Mouse (Mus musculus) midbrain, postnatal 0 days (tissue): Measurements from ENCODE around the gene Naa35. TPM values are rescaled to one million over a fixed set of nuclear protein-coding genes. Genes with fewer than 3 reads are reported as not detected.
A peak's percentile ranks its signal among the peaks of the same experiment; 100 is the strongest.

Experiments
- ATAC-seq: fragments of 200-750 bp; cut with Nextera tagmentation; 2 replicates; pipeline ENCODE4 v1.8.0; 2017; ENCODE audit warnings: moderate number of reproducible peaks, mild to moderate bottlenecking, moderate TSS enrichment, moderate library complexity; ENCODE audit not compliant: low FRiP score
- DNase-seq: peaks from one replicate; pipeline ENCODE4 v3.0.0-alpha.2; 2015; ENCODE audit warnings: low spot score
- H3K27ac ChIP-seq: fragments of 300-500 bp; sonication (generic); 2 replicates; pipeline ENCODE4 v1.5.1; 2014; ENCODE audit warnings: low read depth, mild to moderate bottlenecking, low read length, mixed read lengths
- H3K27me3 ChIP-seq: fragments of 300-500 bp; sonication (generic); 2 replicates; pipeline ENCODE4 v1.6.1; 2014; ENCODE audit warnings: low read length, control low read depth, mixed read lengths; ENCODE audit not compliant: insufficient read depth
- H3K36me3 ChIP-seq: fragments of 300-500 bp; sonication (generic); 2 replicates; pipeline ENCODE4 v1.6.1; 2014; ENCODE audit warnings: low read length, control low read depth, mixed read lengths; ENCODE audit not compliant: insufficient read depth
- H3K4me1 ChIP-seq: fragments of 300-500 bp; sonication (generic); 2 replicates; pipeline ENCODE4 v1.6.1; 2014; ENCODE audit warnings: mild to moderate bottlenecking, control low read depth, antibody characterized with exemption, low read length, mixed read lengths; ENCODE audit not compliant: insufficient read depth
- H3K4me2 ChIP-seq: fragments of 300-500 bp; sonication (generic); 2 replicates; pipeline ENCODE4 v1.6.1; 2014; ENCODE audit warnings: low read depth, mild to moderate bottlenecking, low read length, mixed read lengths; ENCODE audit not compliant: poor library complexity, severe bottlenecking
- H3K4me3 ChIP-seq: fragments of 300-500 bp; sonication (generic); 2 replicates; pipeline ENCODE4 v1.5.1; 2014; ENCODE audit warnings: low read depth, mild to moderate bottlenecking, low read length, moderate library complexity
- H3K9ac ChIP-seq: fragments of 300-500 bp; sonication (generic); replicated peaks from 2 replicates; pipeline ENCODE4 v1.6.1; 2014; ENCODE audit warnings: mild to moderate bottlenecking, low read length, moderate library complexity, mixed read lengths; ENCODE audit not compliant: poor library complexity, severe bottlenecking
- H3K9me3 ChIP-seq: fragments of 300-500 bp; sonication (generic); 2 replicates; pipeline ENCODE4 v1.6.1; 2016; ENCODE audit warnings: low read length, control low read depth
- CTCF ChIP-seq: IDR thresholded peaks from 2 replicates; pipeline ENCODE4 v1.5.1; 2016; ENCODE audit warnings: antibody characterized with exemption, mild to moderate bottlenecking
- WGBS: fragments of 180-500 bp; shearing (Covaris S2); extraction: QIAGEN DNeasy Blood & Tissue Kit; methylation state at CpG from one replicate; pipeline ENCODE4 v1.1.7; 2014; 5-methylcytosine and 5-hydroxymethylcytosine counted together
- polyA plus RNA-seq: library from polyadenylated mRNA; unstranded; fragments of >200 nt; fragmentation: Nextera tagmentation; extraction: Ambion mirVana; gene quantifications from 2 replicates; pipeline ENCODE4 v1.2.1, GENCODE M21; 2015
- total RNA-seq: library from RNA; depleted of rRNA; stranded (reverse); fragments of >200 nt; gene quantifications from 2 replicates; pipeline ENCODE4 v1.2.3, GENCODE M21; 2014; rRNA removed

Gene Naa35
- total RNA-seq (47.2 and 72.9 TPM in 2 replicates), polyA plus RNA-seq (109 and 117 TPM in 2 replicates)

GRCm38 (mm10) chr13:59584947-59585647 is at the start of gene Naa35, which contains the start of gene Agtpbp1:
Naa35 (plus strand) TSS chr13:59585259.
Agtpbp1 (minus strand) TSS chr13:59585227.
- WGBS = under 1% methylated on average over 59 of the region's 83 CpGs
- peak; percentile 99 for DNase-seq
- H3K9me3 ChIP-seq = no peaks in the 10 kb centered on the region

GRCm38 (mm10) chr13:59535746-59536145 is 49.3 kb upstream of the Naa35 start:
- no peak overlapping the region for H3K9ac ChIP-seq
- no peaks in the 10 kb centered on the region for H3K9me3 ChIP-seq
- no peak overlapping the region for H3K4me2 ChIP-seq
- H3K4me1 ChIP-seq = no peaks in the 10 kb centered on the region
- DNase-seq = no peak
- no peaks in the 10 kb centered on the region for H3K27me3 ChIP-seq
- H3K36me3 ChIP-seq = peaks cover 22% of the 10 kb centered on the region
- TF ChIP-seq CTCF = no peak
- ATAC-seq = no peak
- 86% methylated on average over 6 of the region's 6 CpGs for WGBS
- no peak overlapping the region for H3K27ac ChIP-seq
- no peak overlapping the region for H3K4me3 ChIP-seq

More at GRCm38 (mm10) chr13:59584947-59585647, at the start of gene Naa35, which contains the start of gene Agtpbp1:
- peak; percentile 99 for ATAC-seq
- Histone ChIP-seq H3K9ac (peak within 1 kb of the TSS; percentile 89), H3K27me3 (no peaks in the 10 kb centered on the region), H3K4me1 (peaks cover 15% of the 10 kb centered on the region; the same call in 1 of the 2 replicates), H3K4me2 (peak within 1 kb of the TSS; percentile 95), H3K36me3 (peaks cover 8% of the 10 kb centered on the region; the same call in 1 of the 2 replicates), H3K4me3 (peak within 1 kb of the TSS; percentile 90), H3K27ac (peak within 1 kb of the TSS; percentile 82)
- TF ChIP-seq CTCF = no peak

- no peaks in the 10 kb centered on the region for H3K9me3 ChIP-seq
- no peak overlapping the region for H3K4me3 ChIP-seq
- H3K9ac ChIP-seq = no peak overlapping the region
- no peaks in the 10 kb centered on the region for H3K27me3 ChIP-seq
- TF ChIP-seq CTCF = no peak
- no peak overlapping the region for H3K27ac ChIP-seq
- peaks cover 16% of the 10 kb centered on the region for H3K36me3 ChIP-seq
- H3K4me2 ChIP-seq = no peak overlapping the region
- DNase-seq (no peak), ATAC-seq (no peak)
- no peaks in the 10 kb centered on the region for H3K4me1 ChIP-seq
- WGBS = 81% methylated on average over 2 of the region's 2 CpGs
These were observed 48.4 kb upstream of the Naa35 start for GRCm38 (mm10) chr13:59536631-59537030.

GRCm38 (mm10) chr13:59538661-59539060 is 46.4 kb upstream of the Naa35 start:
- Histone ChIP-seq H3K4me1 (no peaks in the 10 kb centered on the region), H3K4me2 (no peak overlapping the region), H3K9ac (no peak overlapping the region), H3K9me3 (no peaks in the 10 kb centered on the region), H3K27ac (no peak overlapping the region), H3K27me3 (no peaks in the 10 kb centered on the region), H3K36me3 (peaks cover 4% of the 10 kb centered on the region; the same call in 1 of the 2 replicates), H3K4me3 (no peak overlapping the region)
- 88% methylated on average over 5 of the region's 5 CpGs for WGBS
- TF ChIP-seq CTCF = no peak
- DNase-seq (no peak), ATAC-seq (no peak)

- no peaks in the 10 kb centered on the region for H3K27me3 ChIP-seq
- no peak for TF ChIP-seq CTCF
- H3K4me1 ChIP-seq = no peaks in the 10 kb centered on the region
- 86% methylated on average over 5 of the region's 5 CpGs for WGBS
- peaks cover 2% of the 10 kb centered on the region; the same call in 1 of the 2 replicates for H3K36me3 ChIP-seq
- no peak overlapping the region for H3K27ac ChIP-seq
- no peak overlapping the region for H3K9ac ChIP-seq
- no peak overlapping the region for H3K4me3 ChIP-seq
- H3K4me2 ChIP-seq = no peak overlapping the region
- H3K9me3 ChIP-seq = no peaks in the 10 kb centered on the region
- ATAC-seq (no peak), DNase-seq (no peak)
These were observed 45.0 kb upstream of the Naa35 start for GRCm38 (mm10) chr13:59540030-59540429.

- H3K9ac ChIP-seq = no peak overlapping the region
- ATAC-seq = no peak
- WGBS = 86% methylated on average over 10 of the region's 10 CpGs
These were observed 42.6 kb upstream of the Naa35 start for GRCm38 (mm10) chr13:59542411-59542810.

More at GRCm38 (mm10) chr13:59542411-59542810, 42.6 kb upstream of the Naa35 start:
- Histone ChIP-seq H3K27me3 (no peaks in the 10 kb centered on the region), H3K4me2 (no peak overlapping the region), H3K4me3 (no peak overlapping the region), H3K9me3 (no peaks in the 10 kb centered on the region), H3K4me1 (no peaks in the 10 kb centered on the region), H3K27ac (no peak overlapping the region), H3K36me3 (no peaks in the 10 kb centered on the region)
- DNase-seq = no peak
- TF ChIP-seq CTCF = no peak
